Mouse (Mus musculus): ENCODE measurements around the gene Gm21560. TPM values are rescaled to one million over a fixed set of nuclear protein-coding genes. Genes with fewer than 3 reads are reported as not detected.
"Not testable (repeated sequence)": the region's sequence is repeated elsewhere in the genome, so short reads cannot be mapped to it uniquely, and the experiment has no call there.

Gm21560 gene
- total RNA-seq (2021) = under 1 TPM; 0.39 to 0.40 TPM
- long read RNA-seq, experiment 1 = 0 reads
- long read RNA-seq, experiment 2 = 0 reads

GRCm38 (mm10) chr14:6219192-6219591, at the start of gene Gm21560:
Gm21560 (minus strand) TSS chr14:6219292.
- intact Hi-C loops (cut with DNase I; ENCODE audit: low total_unique reads); DNase-seq: not testable (repeated sequence)

GRCm38 (mm10) chr14:6163538-6163937, 55.6 kb downstream of the Gm21560 start:
- DNase-seq = not testable (repeated sequence)

GRCm38 (mm10) chr14:6161085-6161484, 58.0 kb downstream of the Gm21560 start:
- intact Hi-C loops (cut with DNase I; ENCODE audit: low total_unique reads); DNase-seq: not testable (repeated sequence)

More at GRCm38 (mm10) chr14:6163538-6163937, 55.6 kb downstream of the Gm21560 start:
- intact Hi-C loops (cut with DNase I; ENCODE audit: low total_unique reads) = not testable (repeated sequence)

Other genes starting within 250 kb of the Gm21560 start
- gene Gm3453, start 240.2 kb downstream of the Gm21560 start, total RNA-seq (2021) = not detected
- not detected for gene Gm6337, start 161.0 kb downstream of the Gm21560 start, total RNA-seq (2021)
- gene Gm8206, start 125.3 kb downstream of the Gm21560 start, total RNA-seq (2021) = under 1 TPM in 1 of 2 experiments, not detected in 1; 0.41 TPM
- under 1 TPM in 1 of 2 experiments, not detected in 1; 0.33 TPM for gene Gm3468, start 110.6 kb downstream of the Gm21560 start, total RNA-seq (2021)
- not detected for gene Gm3476, start 93.5 kb downstream of the Gm21560 start, total RNA-seq (2021)
- gene Gm3411, start 68.0 kb upstream of the Gm21560 start, total RNA-seq (2021) = under 1 TPM in 1 of 2 experiments, not detected in 1; 0.53 TPM
- gene Gm21103, start 85.6 kb upstream of the Gm21560 start, total RNA-seq (2021) = not detected
- not detected for gene Gm3618, start 124.4 kb upstream of the Gm21560 start, total RNA-seq (2021)
- not detected for gene Gm16440, start 171.0 kb upstream of the Gm21560 start, total RNA-seq (2021)
- gene Gm3591, start 193.2 kb upstream of the Gm21560 start, total RNA-seq (2021) = not detected
- gene Gm3594, start 225.3 kb upstream of the Gm21560 start, total RNA-seq (2021) = not detected